Mouse (Mus musculus): ENCODE data around the gene Mta2. TPM values are rescaled to one million over a fixed set of nuclear protein-coding genes. Genes with fewer than 3 reads are reported as not detected.

Mta2 gene
- polyA plus RNA-seq, 1 experiment from 2014 or later: 30.3 TPM

DNA sequence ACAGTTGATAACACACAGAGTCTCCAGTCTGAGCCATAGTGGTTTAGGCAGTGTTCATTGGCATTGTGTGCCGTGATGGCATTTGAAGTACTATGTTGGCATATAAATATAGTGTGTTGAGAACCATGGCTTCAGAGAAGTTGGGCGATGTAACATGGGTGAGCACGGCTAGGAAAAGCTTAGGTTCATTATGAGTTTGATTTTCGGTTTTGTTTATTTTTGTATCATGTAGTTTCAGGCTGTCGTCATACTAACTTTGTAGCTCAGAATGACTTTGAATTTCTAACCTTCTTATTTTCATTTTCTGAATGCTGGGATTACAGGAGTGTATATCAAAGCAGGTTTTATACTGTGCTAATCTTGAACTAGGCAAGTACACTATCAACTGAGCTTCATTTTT, 38.3 kb upstream of the Mta2 start:
- DNase-seq (ENCODE audit: low spot score) (no peak), ATAC-seq (ENCODE audit: low FRiP score) (no peak)
- Histone ChIP-seq H3K36me3 (replicated peaks; ENCODE audit: control insufficient read depth, insufficient read depth) (peaks cover 62% of the 10 kb centered on the region), H3K9me3 (ENCODE audit: control insufficient read depth, low read length) (no peaks in the 10 kb centered on the region), H3K9ac (no peak overlapping the region), H3K4me1 (replicated peaks; ENCODE audit: control insufficient read depth, insufficient read depth, low read length) (peaks cover 9% of the 10 kb centered on the region), H3K4me3 (replicated peaks; ENCODE audit: low read length) (no peak overlapping the region), H3K27me3 (ENCODE audit: control insufficient read depth, insufficient read depth, low read length) (no peaks in the 10 kb centered on the region), H3K27ac (no peak overlapping the region), H3K4me2 (replicated peaks) (no peak overlapping the region)
- 98% methylated on average over 5 of the region's 5 CpGs for WGBS

DNA sequence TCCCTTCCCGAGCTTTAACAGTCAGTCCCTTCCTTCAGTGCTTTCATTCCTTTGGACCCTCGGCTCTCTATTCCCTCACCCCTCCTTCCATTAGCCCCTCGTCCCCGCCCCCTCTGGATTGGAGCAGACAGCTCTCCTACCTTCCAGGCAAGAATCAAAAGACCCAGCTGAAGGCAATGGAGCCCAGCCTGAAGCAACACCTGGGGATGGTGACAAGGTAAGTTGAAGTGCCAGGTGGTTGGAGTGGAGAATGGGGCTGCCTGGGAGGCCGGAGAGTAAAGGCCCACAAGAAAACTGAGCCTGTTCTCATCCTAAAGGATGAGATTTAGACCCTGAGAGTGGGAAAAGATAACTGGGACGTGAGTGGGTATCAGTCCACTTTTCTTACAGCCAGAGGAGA, 33.1 kb upstream of the Mta2 start:
- Histone ChIP-seq H3K36me3 (replicated peaks; ENCODE audit: control insufficient read depth, insufficient read depth) (peaks cover 99% of the 10 kb centered on the region), H3K9ac (no peak overlapping the region), H3K4me3 (replicated peaks; ENCODE audit: low read length) (no peak overlapping the region), H3K4me1 (replicated peaks; ENCODE audit: control insufficient read depth, insufficient read depth, low read length) (no peaks in the 10 kb centered on the region), H3K27ac (no peak overlapping the region), H3K4me2 (replicated peaks) (no peak overlapping the region), H3K9me3 (ENCODE audit: control insufficient read depth, low read length) (no peaks in the 10 kb centered on the region), H3K27me3 (ENCODE audit: control insufficient read depth, insufficient read depth, low read length) (no peaks in the 10 kb centered on the region)
- ATAC-seq (ENCODE audit: low FRiP score) (no peak), DNase-seq (ENCODE audit: low spot score) (no peak)
- WGBS: 93% methylated on average over 6 of the region's 6 CpGs

- no peak overlapping the region for H3K27ac ChIP-seq
- no peaks in the 10 kb centered on the region for H3K27me3 ChIP-seq (ENCODE audit: control insufficient read depth, insufficient read depth, low read length)
- H3K4me1 ChIP-seq (replicated peaks; ENCODE audit: control insufficient read depth, insufficient read depth, low read length): no peaks in the 10 kb centered on the region
- DNase-seq (ENCODE audit: low spot score): no peak
- ATAC-seq (ENCODE audit: low FRiP score): no peak
- peaks cover 100% of the 10 kb centered on the region for H3K36me3 ChIP-seq (replicated peaks; ENCODE audit: control insufficient read depth, insufficient read depth)
- 93% methylated on average over 5 of the region's 5 CpGs for WGBS
- no peak overlapping the region for H3K9ac ChIP-seq
- H3K4me3 ChIP-seq (replicated peaks; ENCODE audit: low read length): no peak overlapping the region
- H3K4me2 ChIP-seq (replicated peaks): no peak overlapping the region
- H3K9me3 ChIP-seq (ENCODE audit: control insufficient read depth, low read length): no peaks in the 10 kb centered on the region
These were observed 29.9 kb upstream of the Mta2 start for GRCm38 (mm10) chr19:8911810-8912209.

DNA sequence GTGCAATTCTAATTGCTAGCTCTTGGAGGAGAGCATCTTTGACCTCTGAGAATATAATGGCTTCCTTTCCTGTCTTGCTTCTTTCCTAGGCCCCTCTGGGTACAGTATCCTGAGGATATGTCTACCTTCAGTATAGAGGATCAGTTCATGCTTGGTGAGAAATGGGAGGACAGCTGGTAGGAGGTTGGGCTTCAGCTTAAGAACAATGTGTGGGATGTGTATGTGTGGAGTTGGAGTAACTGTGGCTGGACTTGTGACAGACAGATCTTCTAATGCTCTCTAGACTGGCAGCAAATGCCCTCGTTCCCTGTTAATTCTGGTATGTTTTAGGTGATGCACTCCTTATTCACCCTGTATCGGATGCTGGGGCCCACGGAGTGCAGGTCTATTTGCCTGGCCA, 27.5 kb upstream of the Mta2 start:
- H3K27me3 ChIP-seq (ENCODE audit: control insufficient read depth, insufficient read depth, low read length): no peaks in the 10 kb centered on the region
- ATAC-seq (ENCODE audit: low FRiP score): no peak
- H3K9ac ChIP-seq: no peak overlapping the region
- no peaks in the 10 kb centered on the region for H3K9me3 ChIP-seq (ENCODE audit: control insufficient read depth, low read length)
- peaks cover 80% of the 10 kb centered on the region for H3K36me3 ChIP-seq (replicated peaks; ENCODE audit: control insufficient read depth, insufficient read depth)
- H3K4me1 ChIP-seq (replicated peaks; ENCODE audit: control insufficient read depth, insufficient read depth, low read length): no peaks in the 10 kb centered on the region
- H3K4me2 ChIP-seq (replicated peaks): no peak overlapping the region
- no peak for DNase-seq (ENCODE audit: low spot score)
- H3K27ac ChIP-seq: no peak overlapping the region
- no peak overlapping the region for H3K4me3 ChIP-seq (replicated peaks; ENCODE audit: low read length)
- WGBS: 98% methylated on average over 3 of the region's 3 CpGs

GRCm38 (mm10) chr19:8919000-8919399, 22.7 kb upstream of the Mta2 start:
- Histone ChIP-seq H3K9ac (no peak overlapping the region), H3K4me1 (replicated peaks; ENCODE audit: control insufficient read depth, insufficient read depth, low read length) (peaks cover 17% of the 10 kb centered on the region), H3K36me3 (replicated peaks; ENCODE audit: control insufficient read depth, insufficient read depth) (peaks cover 44% of the 10 kb centered on the region), H3K4me3 (replicated peaks; ENCODE audit: low read length) (peak overlapping the region; percentile 93; the same call in 1 of the 2 replicates), H3K27me3 (ENCODE audit: control insufficient read depth, insufficient read depth, low read length) (no peaks in the 10 kb centered on the region), H3K27ac (no peak overlapping the region), H3K9me3 (ENCODE audit: control insufficient read depth, low read length) (no peaks in the 10 kb centered on the region), H3K4me2 (replicated peaks) (no peak overlapping the region)
- no peak for ATAC-seq (ENCODE audit: low FRiP score)
- 94% methylated on average over 3 of the region's 3 CpGs for WGBS
- DNase-seq (ENCODE audit: low spot score): no peak

- Histone ChIP-seq H3K4me1 (replicated peaks; ENCODE audit: control insufficient read depth, insufficient read depth, low read length) (peaks cover 17% of the 10 kb centered on the region), H3K9me3 (ENCODE audit: control insufficient read depth, low read length) (no peaks in the 10 kb centered on the region), H3K27ac (peak overlapping the region; percentile 84), H3K27me3 (ENCODE audit: control insufficient read depth, insufficient read depth, low read length) (no peaks in the 10 kb centered on the region), H3K4me2 (replicated peaks) (peak overlapping the region; percentile 69), H3K36me3 (replicated peaks; ENCODE audit: control insufficient read depth, insufficient read depth) (peaks cover 38% of the 10 kb centered on the region), H3K4me3 (replicated peaks; ENCODE audit: low read length) (peak overlapping the region; percentile 93), H3K9ac (peak overlapping the region; percentile 89; the same call in 1 of the 2 replicates)
- ATAC-seq (ENCODE audit: low FRiP score): no peak
- 73% methylated on average over 6 of the region's 6 CpGs for WGBS
- no peak for DNase-seq (ENCODE audit: low spot score)
These were observed 22.0 kb upstream of the Mta2 start for GRCm38 (mm10) chr19:8919684-8920072.

DNA sequence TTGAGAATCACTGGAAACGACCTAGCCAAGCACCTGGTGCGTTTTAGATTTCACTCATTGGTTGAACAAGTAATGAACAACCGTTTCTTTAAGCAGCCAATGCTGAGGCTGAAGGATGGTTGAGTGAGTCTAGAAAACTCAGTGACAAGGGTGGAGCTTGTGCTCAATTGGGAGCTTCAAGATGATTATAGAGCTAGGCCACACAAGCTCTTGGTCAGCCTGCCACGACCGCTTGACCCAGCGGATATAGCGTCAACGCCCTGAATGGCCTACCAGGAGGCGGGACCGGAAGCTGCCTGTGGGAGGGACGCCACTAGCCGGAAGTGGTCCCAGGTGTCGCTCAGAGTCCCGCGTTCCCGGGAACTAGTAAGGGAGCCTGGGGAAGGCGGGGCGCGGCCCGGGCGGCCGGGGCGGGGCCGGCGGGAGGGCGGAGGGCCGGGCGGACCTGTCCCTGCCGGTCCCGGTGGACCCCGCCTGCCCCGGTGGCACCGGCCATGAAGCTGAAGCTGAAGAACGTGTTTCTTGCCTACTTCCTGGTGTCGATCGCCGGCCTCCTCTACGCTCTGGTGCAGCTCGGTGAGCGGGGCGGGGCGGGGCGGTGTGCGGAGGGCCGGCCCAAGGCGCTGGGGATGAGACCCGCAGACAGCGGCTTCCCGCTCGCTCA, 21.5 kb upstream of the Mta2 start, which contains the start of gene B3gat3:
B3gat3 (plus strand) TSS at position 302 of the 664 bp plus-strand sequence.
- Histone ChIP-seq H3K27ac (peak within 1 kb of the TSS; percentile 84), H3K36me3 (replicated peaks; ENCODE audit: control insufficient read depth, insufficient read depth) (peaks cover 34% of the 10 kb centered on the region), H3K4me3 (replicated peaks; ENCODE audit: low read length) (peak within 1 kb of the TSS; percentile 93), H3K4me1 (replicated peaks; ENCODE audit: control insufficient read depth, insufficient read depth, low read length) (peaks cover 17% of the 10 kb centered on the region), H3K27me3 (ENCODE audit: control insufficient read depth, insufficient read depth, low read length) (no peaks in the 10 kb centered on the region), H3K9ac (peak within 1 kb of the TSS; percentile 89), H3K9me3 (ENCODE audit: control insufficient read depth, low read length) (no peaks in the 10 kb centered on the region), H3K4me2 (replicated peaks) (peak within 1 kb of the TSS; percentile 69)
- 3% methylated on average over 40 of the region's 50 CpGs for WGBS
- DNase-seq (ENCODE audit: low spot score): peak; percentile 89
- ATAC-seq (ENCODE audit: low FRiP score): peak; percentile 98

DNA sequence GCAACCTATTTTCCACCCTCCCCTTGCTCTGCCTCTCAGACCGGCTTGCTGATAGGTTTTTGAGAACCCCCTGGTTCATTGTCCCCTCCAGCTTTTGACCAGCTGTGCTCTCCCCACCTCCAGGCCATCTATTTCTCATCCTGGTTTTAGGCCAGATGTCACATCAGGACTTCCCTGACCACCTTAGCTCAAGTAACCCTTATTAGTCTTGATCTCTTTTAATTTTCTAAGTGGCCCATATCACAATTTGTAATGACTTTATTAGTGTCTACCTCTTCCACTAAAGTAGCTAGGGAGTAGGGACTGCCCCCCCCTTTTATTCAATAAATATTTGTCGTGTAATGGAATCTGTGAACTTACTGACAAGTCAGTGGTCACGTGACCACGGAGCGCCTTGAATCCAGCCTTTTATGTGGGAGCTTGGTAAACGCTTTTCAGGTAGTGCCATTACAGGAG, 20.8 kb upstream of the Mta2 start:
- peaks cover 34% of the 10 kb centered on the region for H3K36me3 ChIP-seq (replicated peaks; ENCODE audit: control insufficient read depth, insufficient read depth)
- DNase-seq (ENCODE audit: low spot score) (peak; percentile 55), ATAC-seq (ENCODE audit: low FRiP score) (no peak; the same call in 1 of the 2 replicates)
- H3K27me3 ChIP-seq (ENCODE audit: control insufficient read depth, insufficient read depth, low read length): no peaks in the 10 kb centered on the region
- H3K4me2 ChIP-seq (replicated peaks): peak overlapping the region; percentile 69
- H3K4me1 ChIP-seq (replicated peaks; ENCODE audit: control insufficient read depth, insufficient read depth, low read length): peaks cover 17% of the 10 kb centered on the region
- peak overlapping the region; percentile 89 for H3K9ac ChIP-seq
- 2% methylated on average over 6 of the region's 6 CpGs for WGBS
- peak overlapping the region; percentile 93 for H3K4me3 ChIP-seq (replicated peaks; ENCODE audit: low read length)
- no peaks in the 10 kb centered on the region for H3K9me3 ChIP-seq (ENCODE audit: control insufficient read depth, low read length)
- peak overlapping the region; percentile 84 for H3K27ac ChIP-seq

GRCm38 (mm10) chr19:8921741-8922140, 19.9 kb upstream of the Mta2 start:
- H3K4me3 ChIP-seq (replicated peaks; ENCODE audit: low read length): peak overlapping the region; percentile 93

More at GRCm38 (mm10) chr19:8921741-8922140, 19.9 kb upstream of the Mta2 start:
- peak overlapping the region; percentile 89 for H3K9ac ChIP-seq
- H3K27ac ChIP-seq: no peak overlapping the region
- no peaks in the 10 kb centered on the region for H3K9me3 ChIP-seq (ENCODE audit: control insufficient read depth, low read length)
- 81% methylated on average over 9 of the region's 9 CpGs for WGBS
- H3K27me3 ChIP-seq (ENCODE audit: control insufficient read depth, insufficient read depth, low read length): no peaks in the 10 kb centered on the region
- H3K4me1 ChIP-seq (replicated peaks; ENCODE audit: control insufficient read depth, insufficient read depth, low read length): peaks cover 17% of the 10 kb centered on the region
- DNase-seq (ENCODE audit: low spot score) (no peak), ATAC-seq (ENCODE audit: low FRiP score) (no peak)
- peak overlapping the region; percentile 69 for H3K4me2 ChIP-seq (replicated peaks)
- H3K36me3 ChIP-seq (replicated peaks; ENCODE audit: control insufficient read depth, insufficient read depth): peaks cover 34% of the 10 kb centered on the region
